Mouse (Mus musculus): ENCODE data around the gene B4galnt1.

- no peak for TF ChIP-seq CTCF (IDR thresholded peaks at IDR 0.05 in 2 of 3, conservative IDR thresholded peaks at IDR 0.05 in 1 of 3; ENCODE audit: control insufficient read depth in 1 of 3, insufficient read depth in 1 of 3, low read depth in 2 of 3, low read length in 3 of 3, poor library complexity in 1 of 3, severe bottlenecking in 1 of 3)
- TF ChIP-seq USF1 (IDR thresholded peaks at IDR 0.05; ENCODE audit: low read depth, low read length): no peak
- TF ChIP-seq POLR2A (IDR thresholded peaks at IDR 0.05; ENCODE audit: control insufficient read depth in 1 of 2, insufficient read depth in 1 of 2, low read depth in 1 of 2, low read length in 2 of 2, poor library complexity in 1 of 2): no peak
- no peak for TF ChIP-seq JUND (IDR thresholded peaks at IDR 0.05; ENCODE audit: low read depth, low read length)
- TF ChIP-seq MAFK (IDR thresholded peaks at IDR 0.05; ENCODE audit: borderline replicate concordance, low read depth, low read length): no peak
- TF ChIP-seq MEF2A (IDR thresholded peaks at IDR 0.05; ENCODE audit: extremely low read depth, insufficient replicate concordance, low read depth, low read length, poor library complexity, severe bottlenecking): no peak
Measured at GRCm38 (mm10) chr10:127160728-127161127, 4.3 kb upstream of the B4galnt1 start.

All from MEL (cell line).